Mouse (Mus musculus) liver, embryonic 16.5 days (tissue): ENCODE measurements around the gene Ssx2ip. TPM values are rescaled to one million over a fixed set of nuclear protein-coding genes. Genes with fewer than 3 reads are reported as not detected.
A peak's percentile ranks its signal among the peaks of the same experiment; 100 is the strongest.

Experiments
- ATAC-seq: fragments of 200-750 bp; cut with Nextera tagmentation; 2 replicates; pipeline ENCODE4 v1.8.0; 2017; ENCODE audit warnings: low read depth, mild to moderate bottlenecking, moderate number of reproducible peaks, moderate library complexity
- H3K27ac ChIP-seq: fragments of 300-500 bp; sonication (generic); 2 replicates; pipeline ENCODE4 v1.5.1; 2014; ENCODE audit warnings: mild to moderate bottlenecking, low read length
- H3K27me3 ChIP-seq: fragments of 300-500 bp; sonication (generic); 2 replicates; pipeline ENCODE4 v1.6.1; 2014; ENCODE audit warnings: low read depth, low read length, mixed read lengths; ENCODE audit not compliant: control insufficient read depth, insufficient read depth
- H3K36me3 ChIP-seq: fragments of 300-500 bp; sonication (generic); 2 replicates; pipeline ENCODE4 v1.6.1; 2014; ENCODE audit warnings: mild to moderate bottlenecking; ENCODE audit not compliant: control insufficient read depth, insufficient read depth
- H3K4me1 ChIP-seq: fragments of 300-500 bp; sonication (generic); 2 replicates; pipeline ENCODE4 v1.6.1; 2014; ENCODE audit warnings: low read depth, low read length, mixed read lengths; ENCODE audit not compliant: control insufficient read depth
- H3K4me2 ChIP-seq: fragments of 300-500 bp; sonication (generic); 2 replicates; pipeline ENCODE4 v1.6.1; 2014; ENCODE audit warnings: low read depth, low read length, mixed read lengths
- H3K4me3 ChIP-seq: fragments of 300-500 bp; sonication (generic); 2 replicates; pipeline ENCODE4 v1.5.1; 2014; ENCODE audit warnings: low read depth, mild to moderate bottlenecking, low read length
- H3K9ac ChIP-seq: fragments of 300-500 bp; sonication (generic); 2 replicates; pipeline ENCODE4 v1.6.1; 2014; ENCODE audit warnings: low read depth, low read length
- H3K9me3 ChIP-seq: fragments of 300-500 bp; sonication (generic); replicated peaks from 2 replicates; pipeline ENCODE4 v1.6.1; 2016; ENCODE audit warnings: low read length; ENCODE audit not compliant: control insufficient read depth
- WGBS: fragments of 180-500 bp; shearing (Covaris S2); extraction: QIAGEN DNeasy Blood & Tissue Kit; methylation state at CpG from one replicate; pipeline ENCODE4 v1.1.7; 2014; ENCODE audit not compliant: insufficient replicate concordance; 5-methylcytosine and 5-hydroxymethylcytosine counted together
- polyA plus RNA-seq: library from polyadenylated mRNA; unstranded; fragments of >200 nt; fragmentation: Nextera tagmentation; extraction: Ambion mirVana; gene quantifications from 2 replicates; pipeline ENCODE4 v1.2.1, GENCODE M21; 2015

The Ssx2ip gene
- polyA plus RNA-seq, 1 experiment from 2014 or later = 60.7 TPM

- Histone ChIP-seq H3K4me2 (no peak overlapping the region), H3K9me3 (no peaks in the 10 kb centered on the region), H3K9ac (no peak overlapping the region), H3K4me3 (no peak overlapping the region), H3K27ac (no peak overlapping the region), H3K27me3 (no peaks in the 10 kb centered on the region), H3K36me3 (peaks cover 12% of the 10 kb centered on the region), H3K4me1 (peaks cover 18% of the 10 kb centered on the region)
- WGBS = 78% methylated on average over 3 of the region's 3 CpGs
- ATAC-seq = no peak
Measured at GRCm38 (mm10) chr3:146447598-146447997, 43.2 kb downstream of the Ssx2ip start.

DNA sequence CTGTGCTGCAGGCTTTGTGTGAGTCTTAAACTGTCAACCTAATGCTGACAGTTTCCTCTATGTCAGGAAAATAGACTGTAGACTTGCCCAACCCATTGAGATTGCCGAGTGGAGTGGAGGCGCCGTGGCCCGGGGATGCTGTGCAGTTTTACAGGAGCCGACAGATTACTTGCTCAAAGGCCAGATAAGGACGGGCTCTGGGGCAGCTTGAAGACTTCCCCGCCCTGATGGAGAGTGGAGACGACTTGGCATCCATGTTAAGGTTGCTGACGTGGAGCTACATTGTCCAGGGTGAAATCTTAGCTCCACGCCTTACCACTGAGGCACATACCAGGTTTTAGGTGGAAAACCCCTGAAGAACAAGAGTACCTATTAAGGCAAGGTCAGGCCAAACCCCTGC lies 43.9 kb downstream of the Ssx2ip start:
- Histone ChIP-seq H3K4me2 (no peak overlapping the region), H3K27me3 (no peaks in the 10 kb centered on the region), H3K4me1 (peaks cover 18% of the 10 kb centered on the region), H3K27ac (no peak overlapping the region), H3K36me3 (peaks cover 10% of the 10 kb centered on the region; the same call in 1 of the 2 replicates), H3K9me3 (no peaks in the 10 kb centered on the region), H3K9ac (no peak overlapping the region), H3K4me3 (no peak overlapping the region)
- ATAC-seq = no peak
- WGBS = 54% methylated on average over 10 of the region's 10 CpGs

GRCm38 (mm10) chr3:146448969-146449368 lies 44.5 kb downstream of the Ssx2ip start:
- Histone ChIP-seq H3K4me1 (peaks cover 16% of the 10 kb centered on the region), H3K27me3 (no peaks in the 10 kb centered on the region), H3K27ac (no peak overlapping the region), H3K4me3 (no peak overlapping the region), H3K9ac (no peak overlapping the region), H3K4me2 (no peak overlapping the region), H3K36me3 (peaks cover 5% of the 10 kb centered on the region; the same call in 1 of the 2 replicates), H3K9me3 (no peaks in the 10 kb centered on the region)
- 39% methylated on average over 6 of the region's 6 CpGs for WGBS
- no peak for ATAC-seq

DNA sequence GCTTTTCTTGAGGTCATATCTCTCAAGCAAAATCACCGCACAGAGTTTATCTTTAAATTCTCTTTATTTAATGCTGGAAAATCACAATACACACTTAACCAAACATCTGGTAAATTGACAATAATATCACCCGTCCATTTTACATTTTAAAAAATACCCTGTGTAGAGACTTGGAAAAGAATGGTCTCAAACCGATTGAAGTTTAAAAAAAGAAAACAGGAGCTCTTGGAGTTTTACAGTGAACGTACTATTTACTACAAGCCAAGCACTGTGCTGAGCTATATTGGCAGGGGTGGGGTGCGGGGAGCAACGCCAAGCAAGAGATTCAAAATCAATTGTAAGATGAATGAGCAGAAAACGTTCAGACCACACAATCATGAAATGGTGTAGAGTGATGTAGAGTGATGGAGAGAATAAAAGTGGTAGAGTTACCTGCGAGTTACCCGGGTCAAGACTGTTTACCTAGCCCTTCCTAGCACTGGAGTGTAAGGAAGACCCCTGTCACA lies 45.4 kb downstream of the Ssx2ip start, which contains the start of gene Ctbs:
Ctbs (plus strand) TSS at position 51 of the 506 bp plus-strand sequence.
- no peaks in the 10 kb centered on the region for H3K27me3 ChIP-seq
- 53% methylated on average over 9 of the region's 9 CpGs for WGBS
- peaks cover 5% of the 10 kb centered on the region; the same call in 1 of the 2 replicates for H3K36me3 ChIP-seq
- H3K4me1 ChIP-seq = peaks cover 16% of the 10 kb centered on the region
- H3K9me3 ChIP-seq = no peaks in the 10 kb centered on the region
- ATAC-seq = no peak
- peak within 1 kb of the TSS; percentile 93 for H3K4me2 ChIP-seq
- H3K27ac ChIP-seq = peak within 1 kb of the TSS; percentile 82
- peak within 1 kb of the TSS; percentile 79 for H3K9ac ChIP-seq
- peak within 1 kb of the TSS; percentile 72 for H3K4me3 ChIP-seq

- Histone ChIP-seq H3K27me3 (no peaks in the 10 kb centered on the region), H3K36me3 (peaks cover 5% of the 10 kb centered on the region; the same call in 1 of the 2 replicates), H3K27ac (peak overlapping the region; percentile 82), H3K9ac (peak overlapping the region; percentile 79), H3K4me3 (peak overlapping the region; percentile 72), H3K4me1 (peaks cover 16% of the 10 kb centered on the region), H3K4me2 (peak overlapping the region; percentile 93), H3K9me3 (no peaks in the 10 kb centered on the region)
- ATAC-seq = peak; percentile 99
- WGBS = under 1% methylated on average over 29 of the region's 29 CpGs
Measured at GRCm38 (mm10) chr3:146450371-146450841, 46.0 kb downstream of the Ssx2ip start.

- 76% methylated on average over 5 of the region's 5 CpGs for WGBS
Measured at GRCm38 (mm10) chr3:146451375-146451774, 46.9 kb downstream of the Ssx2ip start.

DNA sequence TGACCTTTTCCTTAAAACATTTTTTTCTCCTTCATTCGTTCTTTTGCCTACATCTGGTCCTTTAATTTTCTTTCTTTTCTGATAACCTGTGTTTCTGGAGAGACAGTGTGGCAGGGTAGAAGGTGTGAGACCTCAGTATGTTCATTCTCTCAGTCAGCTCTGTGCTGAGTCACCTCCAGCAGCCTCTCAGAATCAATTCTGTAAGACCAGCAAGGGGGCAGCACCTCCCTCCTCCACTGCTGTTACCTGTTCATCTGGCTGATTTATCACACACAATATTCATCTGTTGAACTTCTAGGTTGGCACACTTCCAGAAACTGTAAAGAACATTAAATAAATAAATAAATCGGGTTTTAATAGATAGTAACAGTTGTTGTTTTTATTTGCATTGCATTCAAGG lies 58.5 kb downstream of the Ssx2ip start:
- Histone ChIP-seq H3K9me3 (no peaks in the 10 kb centered on the region), H3K9ac (no peak overlapping the region), H3K4me2 (no peak overlapping the region), H3K4me3 (no peak overlapping the region), H3K27me3 (no peaks in the 10 kb centered on the region), H3K27ac (no peak overlapping the region), H3K36me3 (no peaks in the 10 kb centered on the region), H3K4me1 (no peaks in the 10 kb centered on the region)
- 46% methylated on average over 2 of the region's 2 CpGs for WGBS
- ATAC-seq = peak; percentile 53; the same call in 1 of the 2 replicates

More at GRCm38 (mm10) chr3:146451375-146451774, 46.9 kb downstream of the Ssx2ip start:
- peaks cover 16% of the 10 kb centered on the region for H3K4me1 ChIP-seq
- no peaks in the 10 kb centered on the region for H3K36me3 ChIP-seq
- H3K4me2 ChIP-seq = peak overlapping the region; percentile 93; the same call in 1 of the 2 replicates
- no peak for ATAC-seq
- no peak overlapping the region for H3K9ac ChIP-seq
- H3K4me3 ChIP-seq = no peak overlapping the region
- H3K27ac ChIP-seq = no peak overlapping the region
- no peaks in the 10 kb centered on the region for H3K9me3 ChIP-seq
- no peaks in the 10 kb centered on the region for H3K27me3 ChIP-seq

DNA sequence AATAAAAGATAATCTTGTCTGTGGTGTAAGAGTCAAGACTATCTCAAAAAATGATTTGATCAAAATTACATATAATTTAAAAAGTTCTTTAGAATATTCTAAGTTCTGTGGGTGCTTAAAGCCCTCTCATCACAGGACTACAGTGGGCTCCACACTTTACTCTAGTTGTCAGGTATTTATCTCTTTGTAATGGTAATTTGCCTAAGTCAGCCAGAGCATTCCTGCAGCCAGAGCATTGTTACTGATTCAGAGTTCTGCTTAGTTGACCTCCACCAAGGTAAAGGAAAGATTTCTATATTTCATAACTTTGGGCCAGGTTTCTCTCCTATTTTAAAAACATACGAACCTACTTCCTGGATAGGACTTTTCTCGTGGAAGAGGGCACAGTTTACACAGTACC lies 64.8 kb downstream of the Ssx2ip start:
- Histone ChIP-seq H3K4me3 (no peak overlapping the region), H3K36me3 (no peaks in the 10 kb centered on the region), H3K27me3 (no peaks in the 10 kb centered on the region), H3K27ac (no peak overlapping the region), H3K9ac (no peak overlapping the region), H3K4me2 (no peak overlapping the region), H3K4me1 (no peaks in the 10 kb centered on the region), H3K9me3 (no peaks in the 10 kb centered on the region)
- no peak for ATAC-seq
- 63% methylated on average over 2 of the region's 2 CpGs for WGBS

- Histone ChIP-seq H3K4me2 (no peak overlapping the region), H3K9ac (no peak overlapping the region), H3K9me3 (no peaks in the 10 kb centered on the region), H3K4me1 (no peaks in the 10 kb centered on the region), H3K4me3 (no peak overlapping the region), H3K27ac (no peak overlapping the region), H3K27me3 (no peaks in the 10 kb centered on the region), H3K36me3 (no peaks in the 10 kb centered on the region)
- ATAC-seq = no peak
- 79% methylated on average over 4 of the region's 4 CpGs for WGBS
Measured at GRCm38 (mm10) chr3:146472657-146473056, 68.2 kb downstream of the Ssx2ip start.
